Mouse (Mus musculus) stomach, embryonic 14.5 days (tissue): ENCODE results near the gene Hrc. TPM values are rescaled to one million over a fixed set of nuclear protein-coding genes. Genes with fewer than 3 reads are reported as not detected.

Source experiments
- ATAC-seq: fragments of 200-750 bp; cut with Nextera tagmentation; 2 replicates; pipeline ENCODE4 v1.8.0; 2017; ENCODE audit warnings: low read depth, moderate TSS enrichment; ENCODE audit not compliant: insufficient number of reproducible peaks, insufficient read depth, low FRiP score
- H3K27ac ChIP-seq: fragments of 300-500 bp; sonication (generic); 2 replicates; pipeline ENCODE4 v1.5.1; 2014; ENCODE audit warnings: mild to moderate bottlenecking, low read length, moderate library complexity, mixed read lengths
- H3K27me3 ChIP-seq: fragments of 300-500 bp; sonication (generic); 2 replicates; pipeline ENCODE4 v1.6.1; 2014; ENCODE audit warnings: low read length, control low read depth, mixed read lengths; ENCODE audit not compliant: control insufficient read depth, insufficient read depth
- H3K36me3 ChIP-seq: fragments of 300-500 bp; sonication (generic); 2 replicates; pipeline ENCODE4 v1.6.1; 2014; ENCODE audit warnings: mild to moderate bottlenecking, control low read depth, low read length, moderate library complexity, mixed read lengths; ENCODE audit not compliant: control insufficient read depth, insufficient read depth
- H3K4me1 ChIP-seq: fragments of 300-500 bp; sonication (generic); 2 replicates; pipeline ENCODE4 v1.6.1; 2014; ENCODE audit warnings: low read length, control low read depth, mixed read lengths; ENCODE audit not compliant: control insufficient read depth, insufficient read depth
- H3K4me2 ChIP-seq: fragments of 300-500 bp; sonication (generic); replicated peaks from 2 replicates; pipeline ENCODE4 v1.6.1; 2014; ENCODE audit warnings: low read depth, low read length, control low read depth
- H3K4me3 ChIP-seq: fragments of 300-500 bp; sonication (generic); 2 replicates; pipeline ENCODE4 v1.5.1; 2014; ENCODE audit warnings: low read depth, low read length, control low read depth
- H3K9ac ChIP-seq: fragments of 300-500 bp; sonication (generic); replicated peaks from 2 replicates; pipeline ENCODE4 v1.6.1; 2014; ENCODE audit warnings: low read depth, mild to moderate bottlenecking, control low read depth, low read length, moderate library complexity, mixed read lengths
- H3K9me3 ChIP-seq: fragments of 300-500 bp; sonication (generic); 2 replicates; pipeline ENCODE4 v1.6.1; 2016; ENCODE audit warnings: low read depth, low read length, control low read depth; ENCODE audit not compliant: control insufficient read depth
- WGBS: fragments of 180-500 bp; shearing (Covaris S2); extraction: QIAGEN DNeasy Blood & Tissue Kit; methylation state at CpG from one replicate; pipeline ENCODE4 v1.1.7; 2014; 5-methylcytosine and 5-hydroxymethylcytosine counted together
- polyA plus RNA-seq: library from polyadenylated mRNA; unstranded; fragments of >200 nt; fragmentation: Nextera tagmentation; extraction: Ambion mirVana; gene quantifications from 2 replicates; pipeline ENCODE4 v1.2.1, GENCODE M21; 2014

Gene Hrc
- polyA plus RNA-seq, 1 experiment from 2014 or later = 1.8 TPM

DNA sequence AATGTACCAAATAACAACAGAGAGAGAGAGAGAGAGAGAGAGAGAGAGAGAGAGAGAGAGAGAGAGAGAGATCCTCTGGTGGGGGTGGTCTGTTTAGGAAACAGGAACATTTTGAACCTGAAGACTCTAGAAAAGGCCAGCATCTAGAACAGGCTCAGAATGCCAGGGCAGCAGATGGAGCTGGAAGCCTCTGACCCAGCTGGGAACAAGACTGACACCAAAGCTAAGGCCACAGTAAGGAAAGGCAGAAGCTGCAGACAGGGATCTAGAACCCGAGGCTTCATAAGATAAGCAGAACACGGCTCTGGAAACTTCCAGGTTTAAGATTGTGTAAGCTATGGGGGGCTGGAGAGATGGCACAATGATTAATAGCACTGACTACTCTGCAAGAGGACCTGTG is 28.9 kb downstream of the Hrc start:
- Histone ChIP-seq H3K4me1 (peaks cover 15% of the 10 kb centered on the region; the same call in 1 of the 2 replicates), H3K4me2 (no peak overlapping the region), H3K27ac (no peak overlapping the region), H3K9ac (no peak overlapping the region), H3K27me3 (peaks cover 29% of the 10 kb centered on the region), H3K9me3 (no peaks in the 10 kb centered on the region), H3K4me3 (no peak overlapping the region), H3K36me3 (no peaks in the 10 kb centered on the region)
- ATAC-seq = no peak
- WGBS = 80% methylated on average over 2 of the region's 2 CpGs

- H3K4me2 ChIP-seq = peak overlapping the region; percentile 87
- no peaks in the 10 kb centered on the region for H3K9me3 ChIP-seq
- H3K9ac ChIP-seq = peak overlapping the region; percentile 11; the same call in 1 of the 2 replicates
- H3K27ac ChIP-seq = no peak overlapping the region
- WGBS = 3% methylated on average over 35 of the region's 35 CpGs
- H3K36me3 ChIP-seq = no peaks in the 10 kb centered on the region
- no peak for ATAC-seq
- peaks cover 39% of the 10 kb centered on the region for H3K27me3 ChIP-seq
- peak overlapping the region; percentile 46 for H3K4me3 ChIP-seq
- H3K4me1 ChIP-seq = peaks cover 19% of the 10 kb centered on the region
Measured at GRCm38 (mm10) chr7:45365742-45366651, 30.9 kb downstream of the Hrc start.

GRCm38 (mm10) chr7:45366652-45367019 is 31.5 kb downstream of the Hrc start, which contains the start of gene Ppfia3:
Gene Ppfia3, minus strand, starts transcription at chr7:45367019.
- Histone ChIP-seq H3K4me3 (peak within 1 kb of the TSS; percentile 46), H3K9me3 (no peaks in the 10 kb centered on the region), H3K36me3 (no peaks in the 10 kb centered on the region), H3K4me2 (peak within 1 kb of the TSS; percentile 87), H3K27ac (0 out of 2 replicates have a peak within 1 kb of the TSS, but pooled peaks have one; percentile 8), H3K27me3 (peaks cover 33% of the 10 kb centered on the region), H3K4me1 (peaks cover 19% of the 10 kb centered on the region), H3K9ac (peak within 1 kb of the TSS; percentile 33)
- 2% methylated on average over 26 of the region's 26 CpGs for WGBS
- no peak for ATAC-seq

- peak overlapping the region; percentile 87 for H3K4me2 ChIP-seq
- under 1% methylated on average over 70 of the region's 70 CpGs for WGBS
- peak overlapping the region; percentile 33; the same call in 1 of the 2 replicates for H3K9ac ChIP-seq
- peaks cover 13% of the 10 kb centered on the region; the same call in 1 of the 2 replicates for H3K4me1 ChIP-seq
- H3K4me3 ChIP-seq = peak overlapping the region; percentile 46
- peaks cover 28% of the 10 kb centered on the region for H3K27me3 ChIP-seq
- peak; percentile 75 for ATAC-seq
- H3K9me3 ChIP-seq = no peaks in the 10 kb centered on the region
- H3K27ac ChIP-seq = 0 out of 2 replicates have a peak overlapping the region, but pooled peaks have one; percentile 8
- no peaks in the 10 kb centered on the region for H3K36me3 ChIP-seq
Measured at GRCm38 (mm10) chr7:45367020-45367880, 32.2 kb downstream of the Hrc start.

DNA sequence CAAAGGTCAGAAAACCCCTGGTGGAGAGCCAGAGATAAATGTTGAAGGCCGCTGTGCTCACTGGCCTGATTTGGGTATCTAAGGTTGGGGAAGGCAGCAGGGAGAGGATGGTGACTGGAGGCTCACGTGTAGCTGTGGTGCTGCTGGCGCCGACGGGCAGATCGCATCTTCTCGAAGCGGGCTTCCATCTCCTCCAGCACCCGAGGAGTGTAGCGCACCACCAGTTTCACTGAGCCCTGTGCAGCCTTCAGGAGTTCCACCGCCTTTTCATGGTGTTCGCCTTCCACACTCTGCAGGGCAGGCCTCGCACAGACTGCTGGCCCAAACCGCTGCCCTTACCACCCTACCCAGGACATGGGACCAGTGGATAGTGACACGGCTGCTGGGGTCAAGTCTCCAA is 33.1 kb downstream of the Hrc start:
- Histone ChIP-seq H3K27ac (no peak overlapping the region), H3K4me2 (peak overlapping the region; percentile 87), H3K36me3 (peaks cover 3% of the 10 kb centered on the region; the same call in 1 of the 2 replicates), H3K9me3 (no peaks in the 10 kb centered on the region), H3K4me3 (no peak overlapping the region), H3K9ac (no peak overlapping the region), H3K4me1 (peaks cover 12% of the 10 kb centered on the region; the same call in 1 of the 2 replicates), H3K27me3 (peaks cover 22% of the 10 kb centered on the region)
- ATAC-seq = no peak
- 78% methylated on average over 15 of the region's 15 CpGs for WGBS

DNA sequence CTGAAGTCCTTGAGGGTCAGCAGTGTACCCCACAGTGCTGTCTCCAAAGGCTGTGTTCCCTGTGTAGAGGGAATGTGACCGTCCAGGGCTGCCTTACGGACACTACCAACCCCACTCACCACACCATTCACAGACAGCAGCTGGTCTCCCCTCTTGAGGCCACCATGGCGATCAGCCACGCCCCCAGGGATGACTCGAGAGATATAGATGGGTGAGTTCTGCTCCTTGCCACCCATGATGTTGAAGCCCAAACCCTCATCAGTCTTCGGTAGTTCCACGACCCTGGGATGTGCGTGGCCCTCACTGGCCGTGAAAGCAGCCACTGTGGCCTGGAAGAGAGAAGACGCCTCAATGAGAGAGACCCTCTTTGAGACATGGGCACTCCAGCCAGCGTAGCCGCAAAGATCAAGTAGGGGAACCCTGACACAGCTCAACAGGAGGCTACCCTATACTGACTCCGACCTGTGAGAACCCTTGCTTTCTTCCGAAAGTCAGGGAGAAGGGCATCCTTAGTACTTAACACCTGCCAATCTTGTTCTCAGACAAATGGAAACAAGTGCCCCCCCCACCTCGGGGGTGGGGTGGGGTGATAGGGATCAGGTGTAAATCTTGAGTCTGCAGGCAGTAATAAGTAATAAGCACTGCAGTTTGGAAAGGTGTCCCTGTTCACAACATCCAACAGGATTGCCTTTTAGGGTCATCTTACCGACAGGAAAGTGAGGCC is 34.1 kb downstream of the Hrc start:
- no peak for ATAC-seq
- no peak overlapping the region for H3K9ac ChIP-seq
- peaks cover 3% of the 10 kb centered on the region; the same call in 1 of the 2 replicates for H3K36me3 ChIP-seq
- H3K27me3 ChIP-seq = peaks cover 22% of the 10 kb centered on the region
- H3K4me2 ChIP-seq = peak overlapping the region; percentile 97; the same call in 1 of the 2 replicates
- peak overlapping the region; percentile 44; the same call in 1 of the 2 replicates for H3K4me3 ChIP-seq
- no peak overlapping the region for H3K27ac ChIP-seq
- 78% methylated on average over 16 of the region's 16 CpGs for WGBS
- H3K9me3 ChIP-seq = no peaks in the 10 kb centered on the region
- H3K4me1 ChIP-seq = peaks cover 12% of the 10 kb centered on the region; the same call in 1 of the 2 replicates

DNA sequence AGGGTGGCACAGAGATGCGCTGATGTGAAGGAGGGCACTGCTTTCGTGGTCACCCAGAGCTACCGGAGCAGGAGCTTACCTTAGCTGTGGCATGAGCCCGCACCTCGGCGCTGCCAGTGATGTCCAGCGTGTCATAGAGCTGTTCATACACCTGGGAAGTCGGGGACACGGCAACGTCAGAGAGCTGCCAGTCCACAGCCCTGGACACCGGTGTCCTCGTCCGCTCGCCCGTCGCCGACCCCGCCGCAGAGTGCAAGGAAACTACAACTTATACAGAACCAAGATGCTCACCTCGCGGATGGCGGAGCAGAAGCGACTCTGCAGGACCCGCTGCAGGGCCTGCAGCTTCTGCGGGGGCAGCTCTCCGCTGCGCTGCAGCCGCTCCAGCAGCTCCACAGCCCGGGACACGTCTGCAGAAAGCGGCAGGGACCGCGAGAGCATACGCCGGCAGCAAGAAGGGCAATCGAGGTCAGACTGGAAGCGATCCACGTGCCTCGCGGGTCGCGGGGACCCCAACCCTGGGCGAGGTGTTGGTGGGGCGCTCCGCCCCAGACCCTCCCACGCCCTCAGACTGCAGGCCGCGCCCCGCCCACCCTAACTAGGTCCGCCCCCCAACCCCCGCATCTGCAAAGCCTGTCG is 34.9 kb downstream of the Hrc start:
- peak overlapping the region; percentile 44 for H3K4me3 ChIP-seq
- no peaks in the 10 kb centered on the region for H3K9me3 ChIP-seq
- no peak overlapping the region for H3K27ac ChIP-seq
- peak overlapping the region; percentile 28; the same call in 1 of the 2 replicates for H3K9ac ChIP-seq
- H3K36me3 ChIP-seq = peaks cover 8% of the 10 kb centered on the region
- WGBS = 7% methylated on average over 52 of the region's 52 CpGs
- no peak; the same call in 1 of the 2 replicates for ATAC-seq
- H3K27me3 ChIP-seq = peaks cover 22% of the 10 kb centered on the region
- peaks cover 12% of the 10 kb centered on the region; the same call in 1 of the 2 replicates for H3K4me1 ChIP-seq
- H3K4me2 ChIP-seq = peak overlapping the region; percentile 97
